Mouse (Mus musculus): Measurements from ENCODE around the gene Retreg2. TPM values are rescaled to one million over a fixed set of nuclear protein-coding genes. Genes with fewer than 3 reads are reported as not detected.
A peak's percentile ranks its signal among the peaks of the same experiment; 100 is the strongest.

Gene Retreg2
- 10.9 and 14.3 TPM in 2 replicates for polyA plus RNA-seq (2012)

- Histone ChIP-seq H3K36me3 (ENCODE audit: control insufficient read depth) (peaks cover 81% of the 10 kb centered on the region), H3K9me3 (ENCODE audit: control insufficient read depth, low read length) (no peaks in the 10 kb centered on the region), H3K27me3 (ENCODE audit: control insufficient read depth) (no peaks in the 10 kb centered on the region), H3K4me3 (replicated peaks) (peak within 1 kb of the TSS; percentile 85), H3K4me1 (ENCODE audit: control insufficient read depth) (peaks cover 94% of the 10 kb centered on the region)
- no peak for TF ChIP-seq TAL1 (IDR thresholded peaks at IDR 0.05; ENCODE audit: low read length)
- TF ChIP-seq GATA1 (IDR thresholded peaks at IDR 0.05; ENCODE audit: low read length): no peak
Measured at GRCm38 (mm10) chr1:75142301-75143261, at the start of gene Retreg2, which contains the start of gene Cnppd1. TSS of gene Retreg2 (plus strand) at chr1:75142778. TSS of gene Cnppd1 (minus strand) at chr1:75142711.

GRCm38 (mm10) chr1:75122211-75122610 lies 20.4 kb upstream of the Retreg2 start:
- Histone ChIP-seq H3K4me1 (ENCODE audit: control insufficient read depth) (peaks cover 29% of the 10 kb centered on the region), H3K27me3 (ENCODE audit: control insufficient read depth) (no peaks in the 10 kb centered on the region), H3K9me3 (ENCODE audit: control insufficient read depth, low read length) (no peaks in the 10 kb centered on the region), H3K4me3 (replicated peaks) (no peak overlapping the region), H3K36me3 (ENCODE audit: control insufficient read depth) (peaks cover 3% of the 10 kb centered on the region)
- no peak for TF ChIP-seq GATA1 (IDR thresholded peaks at IDR 0.05; ENCODE audit: low read length)
- no peak for TF ChIP-seq TAL1 (IDR thresholded peaks at IDR 0.05; ENCODE audit: low read length)

GRCm38 (mm10) chr1:75124346-75125321 lies 17.9 kb upstream of the Retreg2 start, which contains the start of gene Nhej1:
TSS of gene Nhej1 (minus strand) at chr1:75125200.
- no peaks in the 10 kb centered on the region for H3K9me3 ChIP-seq (ENCODE audit: control insufficient read depth, low read length)
- no peaks in the 10 kb centered on the region for H3K27me3 ChIP-seq (ENCODE audit: control insufficient read depth)
- H3K4me3 ChIP-seq (replicated peaks): peak within 1 kb of the TSS; percentile 82
- H3K36me3 ChIP-seq (ENCODE audit: control insufficient read depth): peaks cover 9% of the 10 kb centered on the region
- H3K4me1 ChIP-seq (ENCODE audit: control insufficient read depth): peaks cover 29% of the 10 kb centered on the region
- TF ChIP-seq GATA1 (IDR thresholded peaks at IDR 0.05; ENCODE audit: low read length) (no peak), TAL1 (IDR thresholded peaks at IDR 0.05; ENCODE audit: low read length) (no peak)

- Histone ChIP-seq H3K9me3 (ENCODE audit: control insufficient read depth, low read length) (no peaks in the 10 kb centered on the region), H3K4me3 (replicated peaks) (peak overlapping the region; percentile 82), H3K27me3 (ENCODE audit: control insufficient read depth) (no peaks in the 10 kb centered on the region), H3K36me3 (ENCODE audit: control insufficient read depth) (peaks cover 11% of the 10 kb centered on the region), H3K4me1 (ENCODE audit: control insufficient read depth) (peaks cover 33% of the 10 kb centered on the region)
- no peak for TF ChIP-seq TAL1 (IDR thresholded peaks at IDR 0.05; ENCODE audit: low read length)
- no peak for TF ChIP-seq GATA1 (IDR thresholded peaks at IDR 0.05; ENCODE audit: low read length)
Measured at GRCm38 (mm10) chr1:75125418-75125817, 17.2 kb upstream of the Retreg2 start.

- Histone ChIP-seq H3K4me3 (replicated peaks) (no peak overlapping the region), H3K4me1 (ENCODE audit: control insufficient read depth) (peaks cover 53% of the 10 kb centered on the region), H3K27me3 (ENCODE audit: control insufficient read depth) (no peaks in the 10 kb centered on the region), H3K36me3 (ENCODE audit: control insufficient read depth) (peaks cover 11% of the 10 kb centered on the region), H3K9me3 (ENCODE audit: control insufficient read depth, low read length) (no peaks in the 10 kb centered on the region)
- TF ChIP-seq GATA1 (IDR thresholded peaks at IDR 0.05; ENCODE audit: low read length): no peak
- no peak for TF ChIP-seq TAL1 (IDR thresholded peaks at IDR 0.05; ENCODE audit: low read length)
Measured at GRCm38 (mm10) chr1:75128641-75129040, 13.9 kb upstream of the Retreg2 start.

- no peak within 1 kb of the TSS for H3K4me3 ChIP-seq (replicated peaks)
- H3K4me1 ChIP-seq (ENCODE audit: control insufficient read depth): peaks cover 75% of the 10 kb centered on the region
- H3K36me3 ChIP-seq (ENCODE audit: control insufficient read depth): peaks cover 52% of the 10 kb centered on the region
- H3K27me3 ChIP-seq (ENCODE audit: control insufficient read depth): no peaks in the 10 kb centered on the region
- TF ChIP-seq GATA1 (IDR thresholded peaks at IDR 0.05; ENCODE audit: low read length) (no peak), TAL1 (IDR thresholded peaks at IDR 0.05; ENCODE audit: low read length) (no peak)
- H3K9me3 ChIP-seq (ENCODE audit: control insufficient read depth, low read length): no peaks in the 10 kb centered on the region
Measured at GRCm38 (mm10) chr1:75133421-75134207, 9.0 kb upstream of the Retreg2 start, which contains the start of gene Slc23a3. TSS of gene Slc23a3 (minus strand) at chr1:75133890.

GRCm38 (mm10) chr1:75136293-75136692 lies 6.3 kb upstream of the Retreg2 start:
- H3K27me3 ChIP-seq (ENCODE audit: control insufficient read depth): no peaks in the 10 kb centered on the region
- TF ChIP-seq GATA1 (IDR thresholded peaks at IDR 0.05; ENCODE audit: low read length) (no peak), TAL1 (IDR thresholded peaks at IDR 0.05; ENCODE audit: low read length) (no peak)
- no peaks in the 10 kb centered on the region for H3K9me3 ChIP-seq (ENCODE audit: control insufficient read depth, low read length)
- H3K4me3 ChIP-seq (replicated peaks): peak overlapping the region; percentile 59
- peaks cover 77% of the 10 kb centered on the region for H3K36me3 ChIP-seq (ENCODE audit: control insufficient read depth)
- peaks cover 96% of the 10 kb centered on the region for H3K4me1 ChIP-seq (ENCODE audit: control insufficient read depth)

- Histone ChIP-seq H3K27me3 (ENCODE audit: control insufficient read depth) (no peaks in the 10 kb centered on the region), H3K4me3 (replicated peaks) (peak overlapping the region; percentile 59), H3K36me3 (ENCODE audit: control insufficient read depth) (peaks cover 78% of the 10 kb centered on the region), H3K4me1 (ENCODE audit: control insufficient read depth) (peaks cover 98% of the 10 kb centered on the region), H3K9me3 (ENCODE audit: control insufficient read depth, low read length) (no peaks in the 10 kb centered on the region)
- TF ChIP-seq TAL1 (IDR thresholded peaks at IDR 0.05; ENCODE audit: low read length) (peak; percentile 93), GATA1 (IDR thresholded peaks at IDR 0.05; ENCODE audit: low read length) (peak; percentile 81)
Measured at GRCm38 (mm10) chr1:75136730-75137129, 5.8 kb upstream of the Retreg2 start.
